Mouse (Mus musculus): ENCODE results near the gene Wwox. TPM values are rescaled to one million over a fixed set of nuclear protein-coding genes. Genes with fewer than 3 reads are reported as not detected.

Gene Wwox
- polyA plus RNA-seq, 1 experiment from 2014 or later = 12.9 TPM

DNA sequence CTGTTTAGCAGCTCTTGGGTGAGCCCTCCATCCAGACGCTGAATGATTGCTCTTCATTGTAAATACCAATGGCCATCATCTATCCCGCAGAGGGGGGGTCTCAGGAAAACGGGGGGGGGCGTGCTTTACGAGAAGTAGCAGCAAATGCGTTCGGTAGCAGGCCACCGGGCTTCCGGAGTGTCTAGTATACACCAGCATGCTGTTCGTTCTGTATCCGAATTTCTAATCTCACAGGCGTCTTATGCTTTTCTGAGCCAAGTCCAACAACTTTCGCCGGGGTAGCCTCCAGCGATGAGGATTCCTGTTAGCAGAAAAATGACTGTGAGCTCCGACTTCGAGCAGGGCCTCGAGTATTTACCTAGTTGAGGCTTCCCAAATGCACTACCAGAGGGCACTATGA lies 719.8 kb downstream of the Wwox start:
- Histone ChIP-seq H3K27me3 (ENCODE audit: control insufficient read depth, insufficient read depth, low read length) (peaks cover 5% of the 10 kb centered on the region; the same call in 1 of the 2 replicates), H3K4me1 (ENCODE audit: control insufficient read depth, insufficient read depth, low read length) (peaks cover 25% of the 10 kb centered on the region), H3K36me3 (ENCODE audit: control insufficient read depth, insufficient read depth, low read length) (no peaks in the 10 kb centered on the region), H3K4me3 (replicated peaks; ENCODE audit: low read length) (peak overlapping the region; percentile 45), H3K27ac (ENCODE audit: low read length) (peak overlapping the region; percentile 48; the same call in 1 of the 2 replicates), H3K9ac (ENCODE audit: low read length) (peak overlapping the region; percentile 24), H3K9me3 (replicated peaks; ENCODE audit: control insufficient read depth, low read length) (no peaks in the 10 kb centered on the region; the same call in 1 of the 2 replicates), H3K4me2 (ENCODE audit: low read depth, low read length) (peak overlapping the region; percentile 72)
- WGBS = 4% methylated on average over 18 of the region's 18 CpGs
- no peak for ATAC-seq (ENCODE audit: insufficient read depth, low FRiP score)

DNA sequence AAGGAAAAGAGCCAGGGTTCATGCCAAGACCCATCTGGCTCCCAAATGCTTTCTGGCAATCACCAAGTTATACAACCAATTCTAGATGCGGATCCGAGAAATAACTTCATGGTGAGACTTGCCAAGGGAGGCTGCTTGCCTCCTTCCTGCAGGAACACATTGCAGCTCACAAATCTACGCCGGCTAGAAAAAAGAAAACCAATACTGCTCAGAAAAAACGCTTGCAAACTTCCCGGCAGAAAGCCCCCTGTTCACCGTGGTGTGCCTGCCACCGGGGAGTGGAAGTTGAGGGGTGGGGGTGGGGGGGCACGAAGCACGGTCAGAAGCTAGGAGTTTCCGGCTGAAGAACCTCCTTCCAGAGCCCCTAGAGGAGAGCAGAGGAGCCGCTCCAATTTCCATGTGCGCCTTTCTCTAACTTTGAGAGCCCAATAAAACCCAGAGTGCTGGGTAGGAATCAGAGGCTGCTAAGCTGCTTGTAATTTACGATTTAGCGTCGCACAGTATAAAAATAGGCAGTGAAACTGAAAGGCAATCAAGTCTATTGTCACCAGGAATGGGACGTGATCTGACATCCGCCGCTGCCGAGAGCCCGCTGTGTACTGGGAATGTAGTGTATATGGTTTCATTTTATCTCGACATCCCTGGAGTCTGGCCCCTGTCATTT lies 720.4 kb downstream of the Wwox start:
- peak overlapping the region; percentile 63 for H3K9ac ChIP-seq (ENCODE audit: low read length)
- peaks cover 5% of the 10 kb centered on the region; the same call in 1 of the 2 replicates for H3K27me3 ChIP-seq (ENCODE audit: control insufficient read depth, insufficient read depth, low read length)
- H3K4me1 ChIP-seq (ENCODE audit: control insufficient read depth, insufficient read depth, low read length) = peaks cover 25% of the 10 kb centered on the region
- WGBS = 12% methylated on average over 22 of the region's 22 CpGs
- no peaks in the 10 kb centered on the region; the same call in 1 of the 2 replicates for H3K9me3 ChIP-seq (replicated peaks; ENCODE audit: control insufficient read depth, low read length)
- ATAC-seq (ENCODE audit: insufficient read depth, low FRiP score) = no peak
- peak overlapping the region; percentile 72 for H3K4me2 ChIP-seq (ENCODE audit: low read depth, low read length)
- no peaks in the 10 kb centered on the region for H3K36me3 ChIP-seq (ENCODE audit: control insufficient read depth, insufficient read depth, low read length)
- peak overlapping the region; percentile 48; the same call in 1 of the 2 replicates for H3K27ac ChIP-seq (ENCODE audit: low read length)
- H3K4me3 ChIP-seq (replicated peaks; ENCODE audit: low read length) = peak overlapping the region; percentile 45

DNA sequence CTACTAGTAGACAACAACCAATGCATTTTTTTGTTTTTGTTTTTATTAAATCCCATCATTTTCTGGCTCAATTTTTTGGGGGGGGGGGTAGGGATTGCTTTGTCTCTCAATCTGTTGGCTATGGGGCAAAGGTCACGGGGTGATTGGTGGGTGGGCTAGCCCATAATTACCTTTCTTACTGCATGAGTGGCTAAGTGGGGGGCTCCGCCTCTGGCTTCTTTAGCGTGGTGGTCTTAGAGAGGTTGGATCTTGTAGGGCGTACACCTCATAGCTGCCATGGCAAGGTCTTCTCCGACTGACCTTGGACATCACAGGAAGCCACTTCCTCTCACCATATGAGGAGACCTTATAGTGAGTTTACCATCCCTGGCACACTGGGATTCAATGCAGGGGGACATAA lies 721.0 kb downstream of the Wwox start:
- Histone ChIP-seq H3K36me3 (ENCODE audit: control insufficient read depth, insufficient read depth, low read length) (no peaks in the 10 kb centered on the region), H3K27ac (ENCODE audit: low read length) (no peak overlapping the region), H3K27me3 (ENCODE audit: control insufficient read depth, insufficient read depth, low read length) (peaks cover 5% of the 10 kb centered on the region; the same call in 1 of the 2 replicates), H3K9me3 (replicated peaks; ENCODE audit: control insufficient read depth, low read length) (no peaks in the 10 kb centered on the region; the same call in 1 of the 2 replicates), H3K4me1 (ENCODE audit: control insufficient read depth, insufficient read depth, low read length) (peaks cover 25% of the 10 kb centered on the region), H3K4me3 (replicated peaks; ENCODE audit: low read length) (peak overlapping the region; percentile 45), H3K9ac (ENCODE audit: low read length) (peak overlapping the region; percentile 63; the same call in 1 of the 2 replicates), H3K4me2 (ENCODE audit: low read depth, low read length) (peak overlapping the region; percentile 72)
- 93% methylated on average over 5 of the region's 5 CpGs for WGBS
- no peak for ATAC-seq (ENCODE audit: insufficient read depth, low FRiP score)

DNA sequence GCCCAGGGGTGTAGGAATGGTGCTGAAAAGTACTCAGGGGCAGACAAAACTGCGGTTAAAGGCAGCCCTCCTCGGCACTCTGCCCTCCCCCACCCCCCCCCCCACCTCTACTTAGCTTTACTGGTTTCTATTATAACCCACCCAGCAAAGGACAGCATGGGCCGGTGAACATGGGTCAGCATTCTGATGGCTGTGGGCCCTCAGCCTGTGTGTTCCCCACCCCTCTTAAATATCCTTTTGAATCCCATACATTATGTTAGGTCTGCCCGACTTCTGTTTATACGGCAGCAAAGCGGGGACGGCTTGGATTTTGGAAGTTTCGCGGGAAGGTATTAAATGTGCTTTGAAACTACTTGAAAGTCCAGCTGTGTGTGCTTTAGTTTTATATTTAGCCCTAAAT lies 722.1 kb downstream of the Wwox start:
- no peak overlapping the region for H3K9ac ChIP-seq (ENCODE audit: low read length)
- no peak overlapping the region for H3K4me3 ChIP-seq (replicated peaks; ENCODE audit: low read length)
- WGBS = 64% methylated on average over 9 of the region's 9 CpGs
- H3K27me3 ChIP-seq (ENCODE audit: control insufficient read depth, insufficient read depth, low read length) = peaks cover 5% of the 10 kb centered on the region; the same call in 1 of the 2 replicates
- no peak overlapping the region for H3K4me2 ChIP-seq (ENCODE audit: low read depth, low read length)
- H3K27ac ChIP-seq (ENCODE audit: low read length) = no peak overlapping the region
- H3K36me3 ChIP-seq (ENCODE audit: control insufficient read depth, insufficient read depth, low read length) = no peaks in the 10 kb centered on the region
- H3K4me1 ChIP-seq (ENCODE audit: control insufficient read depth, insufficient read depth, low read length) = peaks cover 22% of the 10 kb centered on the region
- H3K9me3 ChIP-seq (replicated peaks; ENCODE audit: control insufficient read depth, low read length) = no peaks in the 10 kb centered on the region; the same call in 1 of the 2 replicates
- ATAC-seq (ENCODE audit: insufficient read depth, low FRiP score) = no peak

DNA sequence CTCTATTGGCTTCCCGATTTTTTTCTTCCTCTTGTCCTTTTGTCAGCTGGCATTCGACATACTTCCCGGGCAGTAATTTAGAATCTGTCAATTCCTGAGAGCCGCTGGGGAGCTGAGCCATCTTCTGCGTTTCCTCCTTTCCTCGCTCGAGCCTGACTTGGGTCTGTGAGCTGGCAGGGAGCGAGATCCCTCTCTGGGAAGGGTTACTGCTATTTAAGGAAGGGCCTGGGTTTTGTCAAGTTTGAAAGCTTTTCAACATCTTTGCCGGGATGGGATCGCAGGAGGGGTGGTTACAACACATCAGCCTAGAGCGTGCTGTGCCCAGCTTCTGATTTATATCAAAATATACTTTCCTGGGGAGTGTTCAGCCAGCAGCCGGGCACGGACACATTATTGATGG lies 725.4 kb downstream of the Wwox start:
- 13% methylated on average over 13 of the region's 13 CpGs for WGBS
- peak; percentile 59 for ATAC-seq (ENCODE audit: insufficient read depth, low FRiP score)
- Histone ChIP-seq H3K4me3 (replicated peaks; ENCODE audit: low read length) (no peak overlapping the region), H3K36me3 (ENCODE audit: control insufficient read depth, insufficient read depth, low read length) (no peaks in the 10 kb centered on the region), H3K27me3 (ENCODE audit: control insufficient read depth, insufficient read depth, low read length) (peaks cover 5% of the 10 kb centered on the region; the same call in 1 of the 2 replicates), H3K27ac (ENCODE audit: low read length) (no peak overlapping the region), H3K4me1 (ENCODE audit: control insufficient read depth, insufficient read depth, low read length) (peaks cover 6% of the 10 kb centered on the region; the same call in 1 of the 2 replicates), H3K4me2 (ENCODE audit: low read depth, low read length) (peak overlapping the region; percentile 33), H3K9ac (ENCODE audit: low read length) (no peak overlapping the region), H3K9me3 (replicated peaks; ENCODE audit: control insufficient read depth, low read length) (no peaks in the 10 kb centered on the region; the same call in 1 of the 2 replicates)

DNA sequence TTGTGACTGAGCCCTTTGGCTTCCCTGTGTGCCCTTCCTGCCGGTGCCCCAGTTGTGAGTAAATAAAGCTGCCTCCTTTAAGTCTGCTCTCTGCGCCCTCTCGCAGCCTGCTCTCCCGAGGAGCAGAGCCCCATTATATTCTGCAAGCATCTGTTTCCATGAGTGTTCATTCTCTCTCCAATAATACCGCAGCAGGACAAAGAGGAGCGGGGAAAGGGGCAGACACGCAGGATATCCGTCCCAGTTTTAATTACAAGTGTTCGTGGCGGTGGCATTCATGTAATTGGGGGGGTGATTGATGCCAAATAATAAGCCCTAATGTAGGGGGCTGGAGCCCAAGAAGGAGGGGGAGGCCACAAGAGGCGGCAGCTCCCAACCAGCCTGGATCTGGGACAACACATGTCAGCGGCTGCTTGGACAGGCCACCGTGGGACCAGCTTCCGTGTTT lies 734.2 kb downstream of the Wwox start:
- H3K4me1 ChIP-seq (ENCODE audit: control insufficient read depth, insufficient read depth, low read length) = no peaks in the 10 kb centered on the region
- H3K27ac ChIP-seq (ENCODE audit: low read length) = no peak overlapping the region
- H3K9me3 ChIP-seq (replicated peaks; ENCODE audit: control insufficient read depth, low read length) = no peaks in the 10 kb centered on the region; the same call in 1 of the 2 replicates
- no peak overlapping the region for H3K9ac ChIP-seq (ENCODE audit: low read length)
- no peak overlapping the region for H3K4me3 ChIP-seq (replicated peaks; ENCODE audit: low read length)
- ATAC-seq (ENCODE audit: insufficient read depth, low FRiP score) = no peak
- WGBS = 68% methylated on average over 14 of the region's 14 CpGs
- H3K27me3 ChIP-seq (ENCODE audit: control insufficient read depth, insufficient read depth, low read length) = no peaks in the 10 kb centered on the region
- no peaks in the 10 kb centered on the region for H3K36me3 ChIP-seq (ENCODE audit: control insufficient read depth, insufficient read depth, low read length)
- H3K4me2 ChIP-seq (ENCODE audit: low read depth, low read length) = no peak overlapping the region

DNA sequence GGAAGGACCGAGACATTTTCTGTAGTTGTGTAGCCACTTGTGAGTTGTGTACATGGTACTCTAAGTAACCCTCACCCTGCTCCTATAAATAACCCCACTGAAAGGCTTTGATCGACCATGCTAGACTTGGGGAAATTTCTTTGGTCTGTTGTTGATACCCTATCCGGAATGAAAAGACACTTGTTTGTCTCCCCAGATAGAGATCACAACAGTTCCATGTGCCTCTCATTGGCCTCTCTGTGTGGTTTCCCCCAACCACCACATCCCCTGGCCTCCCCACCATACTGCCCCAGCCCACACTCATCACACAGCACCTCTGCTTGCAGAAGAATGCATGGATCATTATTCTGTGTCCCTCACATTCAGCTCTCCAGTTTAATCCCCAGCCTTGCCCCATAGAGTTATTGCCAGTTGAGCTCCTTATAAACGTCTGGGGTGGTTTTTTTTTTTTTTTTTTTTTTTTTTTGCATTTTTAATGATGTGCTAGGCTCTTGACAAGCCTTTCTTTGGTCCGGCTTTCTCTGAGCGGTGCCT lies 746.0 kb downstream of the Wwox start:
- no peak overlapping the region for H3K27ac ChIP-seq (ENCODE audit: low read length)
- 80% methylated on average over 6 of the region's 6 CpGs for WGBS

DNA sequence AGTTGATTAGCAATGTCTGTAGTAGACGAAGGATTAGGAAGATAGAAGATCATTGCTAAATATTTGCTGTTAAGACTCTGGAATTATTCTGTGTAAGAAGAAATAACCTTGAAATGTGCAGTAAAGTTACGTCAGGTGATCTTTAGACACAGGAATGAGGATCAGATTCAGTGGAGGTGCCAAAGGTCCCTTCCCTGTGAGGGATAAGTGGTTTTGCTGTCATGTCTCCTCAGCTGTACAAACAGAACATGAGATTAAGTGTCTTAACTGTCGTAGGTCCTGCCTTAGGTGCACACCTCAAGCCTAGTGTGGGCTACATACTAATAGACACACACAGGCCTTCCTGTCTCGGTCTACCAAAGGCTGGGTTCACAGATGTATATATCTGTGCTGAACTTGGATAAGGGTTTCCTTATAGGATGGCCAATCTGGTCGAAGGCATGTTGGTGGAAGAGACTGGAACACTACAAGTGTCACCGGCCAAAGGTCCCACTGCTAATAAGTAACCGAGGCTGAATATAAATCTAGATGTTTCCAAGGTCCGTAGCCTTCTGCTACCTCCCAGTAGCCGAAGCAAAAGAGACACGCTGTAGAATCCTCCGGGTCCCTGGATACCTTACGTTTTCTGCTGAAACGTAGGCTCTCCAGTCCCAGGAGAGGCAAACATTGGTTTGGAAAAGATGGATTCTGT lies 746.8 kb downstream of the Wwox start:
- H3K4me3 ChIP-seq (replicated peaks; ENCODE audit: low read length) = no peak overlapping the region
- ATAC-seq (ENCODE audit: insufficient read depth, low FRiP score) = no peak
- no peaks in the 10 kb centered on the region for H3K9me3 ChIP-seq (replicated peaks; ENCODE audit: control insufficient read depth, low read length)
- H3K9ac ChIP-seq (ENCODE audit: low read length) = no peak overlapping the region
- 74% methylated on average over 13 of the region's 13 CpGs for WGBS
- no peak overlapping the region for H3K27ac ChIP-seq (ENCODE audit: low read length)
- no peak overlapping the region for H3K4me2 ChIP-seq (ENCODE audit: low read depth, low read length)
- H3K36me3 ChIP-seq (ENCODE audit: control insufficient read depth, insufficient read depth, low read length) = no peaks in the 10 kb centered on the region
- H3K4me1 ChIP-seq (ENCODE audit: control insufficient read depth, insufficient read depth, low read length) = no peaks in the 10 kb centered on the region
- H3K27me3 ChIP-seq (ENCODE audit: control insufficient read depth, insufficient read depth, low read length) = no peaks in the 10 kb centered on the region

More for the DNA sequence above, 746.0 kb downstream of the Wwox start:
- no peaks in the 10 kb centered on the region for H3K4me1 ChIP-seq (ENCODE audit: control insufficient read depth, insufficient read depth, low read length)
- H3K9ac ChIP-seq (ENCODE audit: low read length) = no peak overlapping the region
- H3K36me3 ChIP-seq (ENCODE audit: control insufficient read depth, insufficient read depth, low read length) = no peaks in the 10 kb centered on the region
- no peaks in the 10 kb centered on the region for H3K9me3 ChIP-seq (replicated peaks; ENCODE audit: control insufficient read depth, low read length)
- H3K4me3 ChIP-seq (replicated peaks; ENCODE audit: low read length) = no peak overlapping the region
- H3K4me2 ChIP-seq (ENCODE audit: low read depth, low read length) = no peak overlapping the region
- no peaks in the 10 kb centered on the region for H3K27me3 ChIP-seq (ENCODE audit: control insufficient read depth, insufficient read depth, low read length)
- no peak for ATAC-seq (ENCODE audit: insufficient read depth, low FRiP score)

DNA sequence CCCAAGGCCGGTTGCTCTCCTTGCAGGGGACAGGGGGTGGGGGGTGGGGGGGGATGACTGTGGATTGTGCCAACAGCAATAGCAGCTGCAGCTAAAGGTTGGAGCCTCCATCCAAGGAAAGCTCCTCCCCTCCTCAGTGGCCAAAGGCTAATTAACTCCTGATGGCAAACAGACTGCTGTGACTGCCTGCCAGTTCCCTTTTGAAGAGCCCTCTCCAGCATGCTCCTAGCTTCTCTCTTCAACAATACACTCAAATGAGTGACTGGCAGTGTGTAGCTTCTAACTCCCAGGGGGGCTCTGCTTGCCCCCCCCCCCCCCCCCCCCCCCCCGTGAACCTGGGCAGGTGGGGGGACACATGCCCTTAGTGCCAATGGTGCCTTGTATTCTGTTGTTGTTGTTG lies 747.4 kb downstream of the Wwox start:
- Histone ChIP-seq H3K9ac (ENCODE audit: low read length) (no peak overlapping the region), H3K4me3 (replicated peaks; ENCODE audit: low read length) (no peak overlapping the region), H3K4me1 (ENCODE audit: control insufficient read depth, insufficient read depth, low read length) (no peaks in the 10 kb centered on the region), H3K9me3 (replicated peaks; ENCODE audit: control insufficient read depth, low read length) (no peaks in the 10 kb centered on the region), H3K36me3 (ENCODE audit: control insufficient read depth, insufficient read depth, low read length) (no peaks in the 10 kb centered on the region), H3K4me2 (ENCODE audit: low read depth, low read length) (no peak overlapping the region), H3K27me3 (ENCODE audit: control insufficient read depth, insufficient read depth, low read length) (no peaks in the 10 kb centered on the region), H3K27ac (ENCODE audit: low read length) (no peak overlapping the region)
- 30% methylated on average over 1 of the region's 2 CpGs for WGBS
- ATAC-seq (ENCODE audit: insufficient read depth, low FRiP score) = no peak

All from stomach, embryonic 16.5 days (tissue).